In genomic region chr7:34407492-34407891, GRCm38 (mm10) we compare ENCODE assay signal across 7 mouse cellular contexts. TPM values are rescaled to one million over a fixed set of nuclear protein-coding genes. Genes with fewer than 3 reads are reported as not detected.
A peak's percentile ranks its signal among the peaks of the same experiment; 100 is the strongest.
DNase-seq lines count a peak whose midpoint lies in the region; ATAC-seq lines count a peak whose summit lies in the region.

No protein-coding gene starts in this region.

- no peaks in the 10 kb centered on the region for H3K36me3 ChIP-seq in forebrain, embryonic 10.5 days (replicated peaks)
- H3K36me3 ChIP-seq in hindbrain, embryonic 10.5 days = no peaks in the 10 kb centered on the region
- no peaks in the 10 kb centered on the region for H3K36me3 ChIP-seq in limb, embryonic 13.5 days

- no peak overlapping the region for H3K9ac ChIP-seq in limb, embryonic 13.5 days

- no peaks in the 10 kb centered on the region for H3K27me3 ChIP-seq in forebrain, embryonic 10.5 days (ENCODE audit: poor library complexity, severe bottlenecking)
- H3K27me3 ChIP-seq in hindbrain, embryonic 10.5 days (ENCODE audit: insufficient read depth, poor library complexity, severe bottlenecking) = no peaks in the 10 kb centered on the region
- no peaks in the 10 kb centered on the region for H3K27me3 ChIP-seq in limb, embryonic 13.5 days

- H3K4me3 ChIP-seq in forebrain, embryonic 10.5 days = peak overlapping the region; percentile 9; the same call in 1 of the 2 replicates
- no peak overlapping the region for H3K4me3 ChIP-seq in hindbrain, embryonic 10.5 days
- H3K4me3 ChIP-seq in limb, embryonic 13.5 days = no peak overlapping the region

- H3K9me3 ChIP-seq in forebrain, embryonic 10.5 days = no peaks in the 10 kb centered on the region
- no peaks in the 10 kb centered on the region for H3K9me3 ChIP-seq in hindbrain, embryonic 10.5 days
- no peaks in the 10 kb centered on the region for H3K9me3 ChIP-seq in limb, embryonic 13.5 days

- H3K4me1 ChIP-seq in forebrain, embryonic 10.5 days = peaks cover 10% of the 10 kb centered on the region
- no peaks in the 10 kb centered on the region for H3K4me1 ChIP-seq in hindbrain, embryonic 10.5 days (replicated peaks)
- 0 out of 2 replicates have a peak, but pooled peaks cover 3% of the 10 kb centered on the region for H3K4me1 ChIP-seq in limb, embryonic 13.5 days

- peak; percentile 76 for ATAC-seq in CD4-positive, CD25-positive, alpha-beta regulatory T cell, adult 4 months
- ATAC-seq in limb, embryonic 13.5 days (ENCODE audit: low FRiP score, low read depth) = peak; percentile 69; the same call in 1 of the 2 replicates
- ATAC-seq in monocyte, adult 5-6 weeks (replicated peaks; ENCODE audit: insufficient number of reproducible peaks, low FRiP score, low TSS enrichment, poor library complexity, severe bottlenecking) = peak; percentile 90

- WGBS in forebrain, embryonic 10.5 days = 14% methylated on average over 8 of the region's 8 CpGs
- WGBS in hindbrain, embryonic 10.5 days = 8% methylated on average over 8 of the region's 8 CpGs
- WGBS in limb, embryonic 13.5 days = 8% methylated on average over 8 of the region's 8 CpGs

- peak overlapping the region; percentile 47 for H3K4me2 ChIP-seq in limb, embryonic 13.5 days (replicated peaks)

- no peak overlapping the region for H3K27ac ChIP-seq in forebrain, embryonic 10.5 days
- no peak overlapping the region for H3K27ac ChIP-seq in hindbrain, embryonic 10.5 days
- H3K27ac ChIP-seq in limb, embryonic 13.5 days = no peak overlapping the region

- DNase-seq in B cell, adult 2 months = peak; percentile 60 to 64
- peak; percentile 28 for DNase-seq in brain, embryonic 18.5 days (ENCODE audit: low read depth, low spot score)
- DNase-seq in forebrain, embryonic 10.5 days (ENCODE audit: extremely low spot score, low spot score) = peak; percentile 68
- peak; percentile 69 for DNase-seq in hindbrain, embryonic 10.5 days (ENCODE audit: low spot score)

RNA-seq across cellular contexts. Expression of gene Lsm14a, which starts 14.4 kb away (rescaled TPM):
- 10 to 100 TPM; 30.7 to 49.8 TPM for polyA plus RNA-seq in CD4-positive, CD25-positive, alpha-beta regulatory T cell, adult 4 months (2017; shearing (Covaris generic))
- 102 and 105 TPM in 2 replicates for polyA plus RNA-seq in forebrain, embryonic 10.5 days (2016; fragmentation: Nextera tagmentation; extraction: Ambion mirVana)
- 84.5 and 104 TPM in 2 replicates for polyA plus RNA-seq in hindbrain, embryonic 10.5 days (2016; fragmentation: Nextera tagmentation; extraction: Ambion mirVana)
- 97.6 and 105 TPM in 2 replicates for polyA plus RNA-seq in limb, embryonic 13.5 days (2015; fragmentation: Nextera tagmentation; extraction: Ambion mirVana)
- total RNA-seq in monocyte, adult 5-6 weeks (2017) = 94.4 to 159 TPM (median 97.2 TPM) in 3 replicates
